ENCODE assay signal across 10 mouse cellular contexts in genomic region chr7:70325381-70325780, GRCm38 (mm10). TPM values are rescaled to one million over a fixed set of nuclear protein-coding genes. Genes with fewer than 3 reads are reported as not detected.
A peak's percentile ranks its signal among the peaks of the same experiment; 100 is the strongest.
DNase-seq lines count a peak whose midpoint lies in the region; ATAC-seq and TF ChIP-seq lines count a peak whose summit lies in the region.
"Had no signal": no experiment of that assay in that cellular context is flagged by ENCODE, and none has a peak within 500 bp of the region (broad histone marks: within the 10 kb centered on the region; RNA-seq: fewer than 3 reads in every experiment).

No protein-coding gene starts in this region.

- H3K36me3 ChIP-seq in liver, postnatal 0 days (replicated peaks; ENCODE audit: insufficient read depth, low read length) = no peaks in the 10 kb centered on the region
- no peaks in the 10 kb centered on the region for H3K36me3 ChIP-seq in hindbrain, embryonic 16.5 days (ENCODE audit: control insufficient read depth, insufficient read depth, low read length)
- H3K36me3 ChIP-seq: liver, embryonic 15.5 days had no signal

- H3K4me1 ChIP-seq in liver, postnatal 0 days (ENCODE audit: insufficient read depth) = no peaks in the 10 kb centered on the region
- H3K4me1 ChIP-seq in hindbrain, embryonic 16.5 days (ENCODE audit: control insufficient read depth, insufficient read depth, low read depth, low read length) = no peaks in the 10 kb centered on the region
- H3K4me1 ChIP-seq: liver, embryonic 15.5 days had no signal

- WGBS in liver, postnatal 0 days (ENCODE audit: insufficient replicate concordance) = 3% methylated on average over 18 of the region's 18 CpGs
- 4% methylated on average over 18 of the region's 18 CpGs for WGBS in hindbrain, embryonic 16.5 days

- H3K27me3 ChIP-seq in liver, postnatal 0 days (ENCODE audit: insufficient read depth, low read length) = peaks cover 57% of the 10 kb centered on the region
- peaks cover 39% of the 10 kb centered on the region for H3K27me3 ChIP-seq in hindbrain, embryonic 16.5 days (replicated peaks; ENCODE audit: control insufficient read depth, insufficient read depth, low read length)
- H3K27me3 ChIP-seq: Patski had no signal

- no peak overlapping the region for H3K4me3 ChIP-seq in liver, postnatal 0 days (ENCODE audit: low read depth, low read length)
- no peak overlapping the region; the same call in 1 of the 2 replicates for H3K4me3 ChIP-seq in hindbrain, embryonic 16.5 days (ENCODE audit: low read length)
- H3K4me3 ChIP-seq: liver, embryonic 15.5 days had no signal

- DNase-seq in liver, postnatal 0 days = peak; percentile 11
- DNase-seq in liver = no peak
- DNase-seq in embryo, embryonic 9.5 days (ENCODE audit: extremely low spot score) = peak; percentile 69
- peak; percentile 40 for DNase-seq in retina, embryonic 14.5 days (ENCODE audit: low spot score)
- no peak for DNase-seq in left cerebral cortex, adult 8-10 months (ENCODE audit: low spot score in 2 of 2)

- no peak for TF ChIP-seq CTCF in liver, postnatal 0 days (IDR thresholded peaks at IDR 0.05; ENCODE audit: low read depth)

- H3K9ac ChIP-seq in liver, postnatal 0 days (replicated peaks) = no peak overlapping the region
- no peak overlapping the region for H3K9ac ChIP-seq in hindbrain, embryonic 16.5 days (ENCODE audit: low read depth, low read length)
- H3K9ac ChIP-seq: liver, embryonic 15.5 days had no signal

- TF ChIP-seq EP300 in liver, postnatal 0 days (IDR thresholded peaks at IDR 0.05; ENCODE audit: low read depth) = no peak

- no peak overlapping the region for H3K4me2 ChIP-seq in liver, postnatal 0 days (ENCODE audit: low read depth, low read length)
- peak overlapping the region; percentile 40 for H3K4me2 ChIP-seq in hindbrain, embryonic 16.5 days (ENCODE audit: low read length)
- H3K4me2 ChIP-seq: liver, embryonic 15.5 days had no signal

- ATAC-seq in liver, postnatal 0 days = no peak
- 0 out of 2 replicates have a peak, but pooled peaks have one; percentile 30 for ATAC-seq in hindbrain, embryonic 16.5 days
- no peak for ATAC-seq in megakaryocyte progenitor cell, adult 5-6 weeks (replicated peaks; ENCODE audit: poor library complexity)
- no peak for ATAC-seq in monocyte, adult 5-6 weeks (replicated peaks; ENCODE audit: insufficient number of reproducible peaks, low FRiP score, low TSS enrichment, poor library complexity, severe bottlenecking)
- ATAC-seq: Patski had no signal

- no peaks in the 10 kb centered on the region for H3K9me3 ChIP-seq in liver, postnatal 0 days (ENCODE audit: low read length)
- H3K9me3 ChIP-seq in hindbrain, embryonic 16.5 days (ENCODE audit: control insufficient read depth, low read length) = no peaks in the 10 kb centered on the region
- H3K9me3 ChIP-seq: liver, embryonic 15.5 days had no signal

- H3K27ac ChIP-seq in liver, postnatal 0 days (ENCODE audit: low read depth) = no peak overlapping the region
- no peak overlapping the region for H3K27ac ChIP-seq in hindbrain, embryonic 16.5 days (ENCODE audit: low read depth, low read length)
- H3K27ac ChIP-seq: liver, embryonic 15.5 days had no signal

RNA-seq across cellular contexts. Expression of gene Nr2f2, which starts 41.2 kb away (rescaled TPM):
- 12.3 and 14.7 TPM in 2 replicates for polyA plus RNA-seq in liver, postnatal 0 days (2015; fragmentation: Nextera tagmentation; extraction: Ambion mirVana)
- polyA plus RNA-seq in hindbrain, embryonic 16.5 days (2015; fragmentation: Nextera tagmentation; extraction: Ambion mirVana) = 63.1 and 68.9 TPM in 2 replicates
- 10 to 100 TPM; 20.1 to 32.6 (median 27.2) TPM for total RNA-seq in left cerebral cortex, adult 8-10 months (2022)
- total RNA-seq in megakaryocyte progenitor cell, adult 5-6 weeks (2015) = not detected in 2 replicates
- total RNA-seq in megakaryocyte progenitor cell, adult 5-6 weeks (2017) = not detected in 2 replicates
- not detected in 3 replicates for total RNA-seq in monocyte, adult 5-6 weeks (2017)

Comparison
In these comparisons a context has a peak if more than half of its experiments do, and no peak if none do; other contexts are left out.
1. DNase-seq: peak in liver, postnatal 0 days (single experiment), embryo, embryonic 9.5 days (single experiment) and retina, embryonic 14.5 days (single experiment); none in liver (single experiment) and left cerebral cortex, adult 8-10 months (0 of 2).
2. RNA of gene Nr2f2, which starts 41.2 kb away (total RNA-seq): 20.1 to 32.6 TPM in left cerebral cortex, adult 8-10 months; not detected in megakaryocyte progenitor cell, adult 5-6 weeks and not detected in monocyte, adult 5-6 weeks; every median in the first group is over 10 times any median in the second.